Mouse (Mus musculus): ENCODE data around the gene Dusp15. TPM values are rescaled to one million over a fixed set of nuclear protein-coding genes. Genes with fewer than 3 reads are reported as not detected.

Gene Dusp15
- polyA plus RNA-seq, 2 experiments from 2014 or later: 0.11 TPM; not detected in 1

- no peak for ATAC-seq
Measured at GRCm38 (mm10) chr2:152931456-152932160, 19.9 kb downstream of the Dusp15 start.

GRCm38 (mm10) chr2:152930276-152930675 is 21.2 kb downstream of the Dusp15 start:
- no peak for ATAC-seq

- no peak for ATAC-seq
Measured at GRCm38 (mm10) chr2:152928988-152929370, 22.5 kb downstream of the Dusp15 start.

GRCm38 (mm10) chr2:152928219-152928987 is 23.1 kb downstream of the Dusp15 start:
- ATAC-seq: no peak

DNA sequence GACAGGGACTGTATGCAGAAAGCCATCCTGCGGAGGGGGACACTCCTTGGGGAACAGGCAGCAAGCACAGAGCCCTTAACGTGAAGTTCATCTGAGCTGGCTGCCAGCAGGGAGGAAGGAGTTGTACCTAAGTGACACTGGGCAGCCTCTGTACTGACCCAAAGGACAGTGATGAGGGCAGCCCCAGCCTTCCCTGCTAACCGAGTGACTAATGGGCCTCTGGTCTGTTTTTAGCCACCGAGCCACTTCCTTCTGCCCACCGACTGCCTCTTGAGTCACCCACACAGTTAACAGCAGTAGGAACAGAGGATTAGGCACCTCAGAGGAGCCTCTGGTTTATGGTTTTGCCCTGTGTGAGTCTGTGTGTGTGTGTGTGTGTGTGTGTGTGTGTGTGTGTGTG is 24.1 kb downstream of the Dusp15 start:
- ATAC-seq: no peak

GRCm38 (mm10) chr2:152926896-152927295 is 24.6 kb downstream of the Dusp15 start:
- no peak for ATAC-seq

GRCm38 (mm10) chr2:152925189-152925872 is 26.2 kb downstream of the Dusp15 start:
- no peak for ATAC-seq

GRCm38 (mm10) chr2:152924543-152924942 is 27.0 kb downstream of the Dusp15 start:
- no peak for ATAC-seq

- no peak for ATAC-seq
Measured at GRCm38 (mm10) chr2:152924128-152924527, 27.4 kb downstream of the Dusp15 start.

GRCm38 (mm10) chr2:152923621-152924020 is 27.9 kb downstream of the Dusp15 start:
- no peak for ATAC-seq

- ATAC-seq: no peak
Measured at GRCm38 (mm10) chr2:152922376-152922775, 29.1 kb downstream of the Dusp15 start.

DNA sequence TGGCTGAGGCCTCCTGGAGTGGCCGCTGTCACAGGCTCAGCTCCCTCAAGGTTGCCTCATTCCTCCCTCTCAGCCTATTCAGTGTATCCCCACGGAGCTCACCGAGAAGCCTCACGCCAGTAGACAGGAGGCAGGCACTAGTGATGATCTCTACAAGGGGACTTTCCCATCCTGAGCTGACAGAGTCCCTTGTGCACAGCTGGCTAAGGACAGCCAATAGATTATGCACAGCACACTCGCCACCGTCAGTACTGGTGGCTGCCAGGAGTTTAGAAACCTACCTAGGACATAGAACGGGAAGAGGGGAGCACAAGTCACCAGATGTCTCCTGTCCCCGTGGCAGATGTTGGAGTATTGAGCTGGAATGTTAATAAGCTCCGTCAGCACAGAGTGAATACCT is 33.8 kb downstream of the Dusp15 start:
- ATAC-seq: no peak

DNA sequence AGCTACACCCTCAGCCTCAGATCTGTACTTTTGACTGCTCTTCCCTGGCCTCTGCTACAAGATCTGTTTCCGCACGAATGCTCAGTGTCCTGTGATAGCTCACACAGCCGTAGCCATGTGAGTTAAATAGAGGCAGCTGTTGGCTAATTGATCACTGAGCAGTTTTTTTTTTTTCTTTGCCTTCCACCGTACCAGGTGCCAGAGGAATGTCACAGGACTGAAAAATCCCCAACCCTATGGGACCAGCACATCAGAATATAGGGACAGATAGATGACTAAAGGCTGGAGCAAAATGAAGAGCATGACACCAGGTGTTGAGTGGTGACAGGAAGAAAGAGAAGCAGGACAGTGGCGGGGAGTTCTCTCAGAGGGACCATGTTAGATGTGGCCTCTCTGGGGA is 35.4 kb downstream of the Dusp15 start:
- ATAC-seq: no peak

GRCm38 (mm10) chr2:152915453-152915852 is 36.0 kb downstream of the Dusp15 start:
- no peak for ATAC-seq

- ATAC-seq: peak; percentile 96
Measured at GRCm38 (mm10) chr2:152914310-152915120, 37.0 kb downstream of the Dusp15 start.

- no peak for ATAC-seq
Measured at GRCm38 (mm10) chr2:152913471-152913870, 38.0 kb downstream of the Dusp15 start.

GRCm38 (mm10) chr2:152911432-152911831 is 40.1 kb downstream of the Dusp15 start:
- ATAC-seq: no peak

GRCm38 (mm10) chr2:152911031-152911430 is 40.5 kb downstream of the Dusp15 start, which contains the start of gene Mylk2:
Gene Mylk2, plus strand, starts transcription at chr2:152911352.
- ATAC-seq: no peak

- no peak for ATAC-seq
Measured at GRCm38 (mm10) chr2:152909848-152910247, 41.6 kb downstream of the Dusp15 start.

GRCm38 (mm10) chr2:152907114-152907943 is 44.2 kb downstream of the Dusp15 start:
- ATAC-seq: peak; percentile 33

GRCm38 (mm10) chr2:152906274-152907037 is 45.0 kb downstream of the Dusp15 start:
- ATAC-seq: no peak

All from CD4-positive, CD25-positive, alpha-beta regulatory T cell, adult 4 months (primary cell).